ENCODE assay signal across 9 mouse cellular contexts in the genomic region with DNA sequence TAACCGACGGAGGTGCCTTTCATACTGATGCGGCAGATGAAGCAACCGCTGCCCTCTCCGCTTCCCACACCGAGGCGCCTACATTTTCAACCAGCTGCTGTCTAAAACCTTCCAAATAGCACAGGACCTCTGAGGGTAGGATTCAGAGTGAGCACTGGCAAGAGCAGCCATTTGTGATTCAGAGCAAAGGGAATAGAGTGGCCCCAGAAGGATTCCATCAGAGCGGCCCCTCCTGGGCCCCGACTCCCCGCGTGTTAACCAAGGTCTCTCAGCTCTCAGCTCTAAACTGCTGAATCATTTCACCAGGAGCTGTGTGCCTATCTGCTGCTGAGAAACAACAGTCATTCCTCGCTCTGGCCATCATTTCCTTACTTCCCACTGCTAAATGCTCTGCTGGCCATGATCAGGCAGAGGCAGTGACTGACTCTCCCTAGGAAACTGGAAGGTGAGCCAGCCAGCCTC.
DNase-seq lines count a peak whose midpoint lies in the region; ATAC-seq and TF ChIP-seq lines count a peak whose summit lies in the region.
"Had no signal": no experiment of that assay in that cellular context is flagged by ENCODE, and none has a peak within 500 bp of the region (broad histone marks: within the 10 kb centered on the region; RNA-seq: fewer than 3 reads in every experiment).

No protein-coding gene starts in this region.

- TF ChIP-seq CTCF in gastrocnemius, adult 2 months (IDR thresholded peaks at IDR 0.05): no peak
- no peak for TF ChIP-seq CTCF in hindbrain, postnatal 0 days (IDR thresholded peaks at IDR 0.05; ENCODE audit: low read depth)

- H3K27me3 ChIP-seq in hindbrain, postnatal 0 days (ENCODE audit: insufficient read depth, low read length): no peaks in the 10 kb centered on the region
- H3K27me3 ChIP-seq in midbrain, embryonic 13.5 days: no peaks in the 10 kb centered on the region
- H3K27me3 ChIP-seq: Patski had no signal

- WGBS in hindbrain, postnatal 0 days: 12% methylated on average over 12 of the region's 12 CpGs
- 10% methylated on average over 12 of the region's 12 CpGs for WGBS in midbrain, embryonic 13.5 days

- peak overlapping the region; percentile 28; the same call in 1 of the 2 replicates for H3K4me3 ChIP-seq in brown adipose tissue, adult 24 weeks (ENCODE audit: insufficient read depth, low read depth, low read length)
- H3K4me3 ChIP-seq in gastrocnemius, adult 2 months: peak overlapping the region; percentile 43
- no peak overlapping the region for H3K4me3 ChIP-seq in hindbrain, postnatal 0 days (ENCODE audit: low read length)
- H3K4me3 ChIP-seq in midbrain, embryonic 13.5 days (replicated peaks): no peak overlapping the region

- no peaks in the 10 kb centered on the region for H3K4me1 ChIP-seq in brown adipose tissue, adult 24 weeks (ENCODE audit: control insufficient read depth, insufficient read depth, insufficient read length, low read length)
- H3K4me1 ChIP-seq in hindbrain, postnatal 0 days (ENCODE audit: insufficient read depth, low read length): peaks cover 10% of the 10 kb centered on the region; the same call in 1 of the 2 replicates
- peaks cover 23% of the 10 kb centered on the region for H3K4me1 ChIP-seq in midbrain, embryonic 13.5 days (replicated peaks)

- intact Hi-C loops in gastrocnemius, adult 2 months (cut with DNase I): no loop called here

- no peaks in the 10 kb centered on the region for H3K36me3 ChIP-seq in hindbrain, postnatal 0 days (ENCODE audit: insufficient read depth, low read length)
- H3K36me3 ChIP-seq in midbrain, embryonic 13.5 days: no peaks in the 10 kb centered on the region

- ATAC-seq in hindbrain, postnatal 0 days: 0 out of 2 replicates have a peak, but pooled peaks have one; percentile 18
- ATAC-seq in midbrain, embryonic 13.5 days: peak; percentile 65
- ATAC-seq: Patski had no signal

- 0 out of 2 replicates have a peak overlapping the region, but pooled peaks have one; percentile 0 for H3K27ac ChIP-seq in brown adipose tissue, adult 24 weeks (replicated peaks; ENCODE audit: low read depth, low read length)
- peak overlapping the region; percentile 63 for H3K27ac ChIP-seq in gastrocnemius, adult 2 months
- H3K27ac ChIP-seq in hindbrain, postnatal 0 days: peak overlapping the region; percentile 65
- peak overlapping the region; percentile 73 for H3K27ac ChIP-seq in midbrain, embryonic 13.5 days

- peak; percentile 14 for DNase-seq in gastrocnemius, adult 18-20 months (ENCODE audit: low spot score)
- no peak for DNase-seq in gastrocnemius, postnatal 10 days
- peak; percentile 38 for DNase-seq in gastrocnemius, adult 2 months
- DNase-seq in hindbrain, postnatal 0 days (ENCODE audit: low spot score): peak; percentile 40
- no peak for DNase-seq in kidney, postnatal 14 days
- no peak for DNase-seq in B cell, adult 2 months

- H3K9me3 ChIP-seq in hindbrain, postnatal 0 days (ENCODE audit: low read length): no peaks in the 10 kb centered on the region
- no peaks in the 10 kb centered on the region for H3K9me3 ChIP-seq in midbrain, embryonic 13.5 days

- H3K4me2 ChIP-seq in hindbrain, postnatal 0 days (ENCODE audit: low read depth, low read length): peak overlapping the region; percentile 25; the same call in 1 of the 2 replicates
- peak overlapping the region; percentile 38 for H3K4me2 ChIP-seq in midbrain, embryonic 13.5 days (replicated peaks)

- H3K9ac ChIP-seq in hindbrain, postnatal 0 days (replicated peaks; ENCODE audit: low read length): no peak overlapping the region
- 0 out of 2 replicates have a peak overlapping the region, but pooled peaks have one; percentile 15 for H3K9ac ChIP-seq in midbrain, embryonic 13.5 days (replicated peaks)

Comparison
In these comparisons a context has a peak if more than half of its experiments do, and no peak if none do; other contexts are left out.
1. DNase-seq: peak in gastrocnemius, adult 18-20 months (single experiment), gastrocnemius, adult 2 months (single experiment) and hindbrain, postnatal 0 days (single experiment); none in gastrocnemius, postnatal 10 days (single experiment), kidney, postnatal 14 days (single experiment) and B cell, adult 2 months (0 of 2).
2. H3K27ac ChIP-seq: peak in every context shown above with its lines; median percentile 73 in midbrain, embryonic 13.5 days; 65 in hindbrain, postnatal 0 days; 63 in gastrocnemius, adult 2 months; 0 in brown adipose tissue, adult 24 weeks.
3. H3K4me3 ChIP-seq: peak in brown adipose tissue, adult 24 weeks (single experiment) and gastrocnemius, adult 2 months (single experiment); none in hindbrain, postnatal 0 days (single experiment) and midbrain, embryonic 13.5 days (single experiment).